Mouse (Mus musculus) CH12.LX (cell line): Measurements from ENCODE around the gene Zmynd8. TPM values are rescaled to one million over a fixed set of nuclear protein-coding genes. Genes with fewer than 3 reads are reported as not detected.
A peak's percentile ranks its signal among the peaks of the same experiment; 100 is the strongest.

Source experiments
- DNase-seq: peaks from one replicate; pipeline ENCODE4 v3.0.0-alpha.2; 2013; ENCODE audit errors: extremely low read depth
- H3K27ac ChIP-seq: 2 replicates; pipeline ENCODE4 v1.5.1; 2012; ENCODE audit warnings: low read depth, mild to moderate bottlenecking, control low read depth, moderate library complexity; ENCODE audit not compliant: insufficient read depth
- H3K27me3 ChIP-seq: replicated peaks from 2 replicates; pipeline ENCODE3; 2012; ENCODE audit warnings: inconsistent platforms
- H3K36me3 ChIP-seq, 2 experiments: replicated peaks in 1 of 2; 2 replicates each; pipeline versions ENCODE3 to v1.6.1; 2012; ENCODE audit warnings: inconsistent platforms in 1 of 2, low read length in 1 of 2, mild to moderate bottlenecking in 1 of 2, mixed read lengths in 1 of 2, moderate library complexity in 1 of 2; ENCODE audit not compliant: control insufficient read depth in 1 of 2, insufficient read depth in 1 of 2
- H3K4me1 ChIP-seq, 2 experiments: 2 replicates each; pipeline ENCODE4 v1.6.1; 2012; ENCODE audit warnings: inconsistent platforms in 1 of 2, moderate library complexity in 1 of 2; ENCODE audit not compliant: insufficient read depth in 2 of 2, control insufficient read depth in 1 of 2
- H3K4me2 ChIP-seq: 2 replicates; pipeline ENCODE4 v1.6.1; 2012; ENCODE audit warnings: low read depth, mild to moderate bottlenecking, control low read depth; ENCODE audit not compliant: poor library complexity, insufficient read depth, severe bottlenecking
- H3K4me3 ChIP-seq, 3 experiments: fragments of 150-350 bp in 1 of 3; sonication (generic) in 1 of 3; replicated peaks in 1 of 3; 2 replicates each; pipeline versions ENCODE3 to v1.5.1; 2011 to 2012; ENCODE audit warnings: low read depth in 2 of 3, low read length in 2 of 3, mild to moderate bottlenecking in 2 of 3, moderate library complexity in 2 of 3, control low read depth in 1 of 3, improper control_type of control experiment in 1 of 3, inconsistent platforms in 1 of 3, mixed read lengths in 1 of 3; ENCODE audit not compliant: poor library complexity in 1 of 3
- H3K79me2 ChIP-seq: replicated peaks from 2 replicates; pipeline ENCODE4 v1.6.1; 2012; ENCODE audit warnings: mild to moderate bottlenecking, moderate library complexity; ENCODE audit not compliant: control insufficient read depth, poor library complexity, insufficient read depth, severe bottlenecking; ENCODE audit errors: extremely low read depth
- H3K9ac ChIP-seq: 2 replicates; pipeline ENCODE4 v1.6.1; 2012; ENCODE audit warnings: low read depth, mild to moderate bottlenecking, control low read depth, moderate library complexity; ENCODE audit not compliant: insufficient read depth
- H3K9me3 ChIP-seq: replicated peaks from 2 replicates; pipeline ENCODE3; 2012; ENCODE audit warnings: low read length, inconsistent platforms, mixed read lengths
- CHD2 ChIP-seq: IDR thresholded peaks from 2 replicates; pipeline ENCODE4 v1.6.1; 2011; ENCODE audit warnings: low read length, improper control_type of control experiment
- EP300 ChIP-seq: IDR thresholded peaks from 2 replicates; pipeline ENCODE4 v1.6.1; 2011; ENCODE audit warnings: low read length, improper control_type of control experiment
- HCFC1 ChIP-seq: IDR thresholded peaks from 2 replicates; pipeline ENCODE4 v1.6.1; 2012; ENCODE audit warnings: low read depth, mild to moderate bottlenecking, inconsistent platforms, low read length, improper control_type of control experiment
- KAT2A ChIP-seq: IDR thresholded peaks from 2 replicates; pipeline ENCODE4 v1.6.1; 2012; ENCODE audit warnings: low read length, improper control_type of control experiment, inconsistent platforms; ENCODE audit not compliant: insufficient replicate concordance
- MAFK ChIP-seq: IDR thresholded peaks from 2 replicates; pipeline ENCODE4 v1.6.1; 2011; ENCODE audit warnings: low read length, improper control_type of control experiment; ENCODE audit not compliant: insufficient replicate concordance
- MAZ ChIP-seq: IDR thresholded peaks from 2 replicates; pipeline ENCODE4 v1.6.1; 2012; ENCODE audit warnings: low read depth, mild to moderate bottlenecking, inconsistent platforms, low read length, improper control_type of control experiment, moderate library complexity
- NRF1 ChIP-seq: IDR thresholded peaks from 2 replicates; pipeline ENCODE4 v1.6.1; 2014; ENCODE audit warnings: low read depth, mild to moderate bottlenecking, inconsistent platforms, low read length, improper control_type of control experiment, moderate library complexity
- POLR2A ChIP-seq: IDR thresholded peaks from 2 replicates; pipeline ENCODE4 v1.6.1; 2011; ENCODE audit warnings: low read depth, mild to moderate bottlenecking, improper control_type of control experiment, low read length
- RCOR1 ChIP-seq: conservative IDR thresholded peaks from 2 replicates; pipeline ENCODE4 v1.6.1; 2012; ENCODE audit warnings: low read depth, mild to moderate bottlenecking, inconsistent platforms, low read length, improper control_type of control experiment
- SIN3A ChIP-seq: IDR thresholded peaks from 2 replicates; pipeline ENCODE4 v1.6.1; 2012; ENCODE audit warnings: low read length, improper control_type of control experiment, inconsistent platforms
- USF1 ChIP-seq: IDR thresholded peaks from 2 replicates; pipeline ENCODE4 v1.6.1; 2014; ENCODE audit warnings: low read depth, mild to moderate bottlenecking, inconsistent platforms, low read length, improper control_type of control experiment
- ZC3H11A ChIP-seq: IDR thresholded peaks from 2 replicates; pipeline ENCODE4 v1.6.1; 2012; ENCODE audit warnings: low read depth, mild to moderate bottlenecking, inconsistent platforms, low read length, improper control_type of control experiment
- ZKSCAN1 ChIP-seq: IDR thresholded peaks from 2 replicates; pipeline ENCODE4 v1.6.1; 2012; ENCODE audit warnings: low read depth, inconsistent platforms, low read length, improper control_type of control experiment, borderline replicate concordance
- ZNF384 ChIP-seq: IDR thresholded peaks from 2 replicates; pipeline ENCODE4 v1.6.1; 2012; ENCODE audit warnings: low read depth, low read length, improper control_type of control experiment, inconsistent platforms
- dilution Hi-C: fragments of 300-500 bp; cut with MboI; formaldehyde crosslinking; loops from 2 replicates; pipeline ENCODE4 v1.14.3; 2020; ENCODE audit warnings: low sequenced_read_pairs; ENCODE audit not compliant: extremely low pct_unique_long_range_greater_than_20kb, extremely low pct_ligation_motif_present
- in situ Hi-C: fragments of 300-500 bp; cut with MboI; formaldehyde crosslinking; loops from 3 replicates; pipeline ENCODE4 v1.14.3; 2019; ENCODE audit warnings: low sequenced_read_pairs, low pct_ligation_motif_present, low pct_unique_long_range_greater_than_20kb, mixed read lengths
- polyA plus RNA-seq: library from polyadenylated mRNA; unstranded; fragments of >175 nt; gene quantifications from 2 replicates; pipeline ENCODE4 v1.2.1, GENCODE M21; 2012; ENCODE audit warnings: low read depth; ENCODE audit not compliant: insufficient read length
- total RNA-seq, 2 experiments: library from RNA; depleted of rRNA; stranded (reverse); fragments of 300-350 nt in 1 of 2; fragments of >200 nt in 1 of 2; gene quantifications; 2 replicates each; pipeline ENCODE4 v1.2.3; 2012 to 2014

The Zmynd8 gene
- total and polyA plus RNA-seq, 3 experiments: 33.6 to 84.5 (median 35.1) TPM

DNA sequence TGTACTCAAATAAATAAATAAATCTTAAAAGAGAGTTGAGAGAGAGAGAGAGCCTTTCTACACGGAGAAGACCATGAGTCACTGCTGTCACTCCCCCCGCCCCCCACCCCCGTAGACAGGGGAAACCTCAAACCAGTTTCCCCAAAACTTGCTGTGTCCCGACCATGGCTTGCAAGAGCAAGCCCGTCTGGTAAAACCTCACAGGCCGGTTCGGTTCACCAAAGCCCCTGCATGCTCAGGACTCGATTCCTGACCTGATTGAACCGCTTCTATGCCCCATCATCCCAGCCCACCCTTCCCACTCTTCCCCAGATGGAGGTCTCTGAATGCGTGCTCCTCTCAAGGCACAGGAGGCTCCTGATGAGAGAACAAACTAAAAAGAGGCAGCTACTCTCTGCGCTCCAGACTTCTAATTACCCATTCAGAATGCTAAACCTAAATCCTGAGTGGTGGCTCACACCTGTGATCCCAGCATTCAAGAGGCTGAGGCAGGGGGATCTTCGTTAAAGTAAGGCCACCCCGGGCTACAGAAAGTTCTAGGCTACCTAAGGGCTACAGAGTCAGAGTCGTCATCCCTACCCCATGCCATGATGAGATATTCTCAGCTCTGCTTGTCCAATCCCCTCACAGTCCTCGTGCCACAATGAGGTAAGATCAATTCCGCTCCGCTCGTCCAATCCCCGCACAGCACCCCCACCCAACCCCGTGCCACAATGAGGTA is 37.7 kb downstream of the Zmynd8 start:
- Histone ChIP-seq H3K9ac (no peak overlapping the region), H3K4me3 (no peak overlapping the region), H3K27ac (no peak overlapping the region), H3K27me3 (no peaks in the 10 kb centered on the region), H3K36me3 (peaks cover 34 to 77% of the 10 kb centered on the region in 2 experiments), H3K79me2 (peaks cover 98% of the 10 kb centered on the region), H3K4me2 (no peak overlapping the region), H3K9me3 (no peaks in the 10 kb centered on the region), H3K4me1 (peaks cover 27 to 70% of the 10 kb centered on the region in 2 experiments)
- in situ Hi-C loops: no loop called here
- DNase-seq: no peak
- dilution Hi-C loops: no loop called here
- no peak for TF ChIP-seq NRF1

DNA sequence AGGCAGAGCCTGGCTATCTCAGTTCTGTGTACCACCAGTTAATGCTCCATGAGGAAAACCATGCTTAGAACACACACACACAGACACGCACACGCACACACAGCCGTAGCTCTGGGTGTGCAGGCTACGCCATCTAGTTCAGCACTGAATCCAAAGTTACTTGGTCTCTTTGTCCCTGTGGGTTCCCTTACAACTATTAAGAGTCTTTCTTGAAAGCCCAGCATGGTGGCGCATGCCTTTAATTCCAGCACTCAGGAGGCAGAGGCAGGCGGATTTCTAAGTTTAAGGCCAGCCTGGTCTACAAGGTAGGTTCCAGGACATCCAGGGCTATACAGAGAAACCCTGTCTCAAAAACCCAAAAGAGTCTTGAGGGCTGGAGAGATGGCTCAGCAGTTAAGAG is 38.4 kb downstream of the Zmynd8 start:
- TF ChIP-seq ZNF384 (no peak), MAFK (no peak), POLR2A (no peak), RCOR1 (no peak), EP300 (no peak), ZC3H11A (no peak), ZKSCAN1 (no peak), USF1 (no peak), KAT2A (no peak)
- TF ChIP-seq, all 38 proteins: peak for 0
- peak overlapping the region; percentile 21; the same call in 1 of the 2 replicates for H3K27ac ChIP-seq
- no peak for DNase-seq
- no peak overlapping the region for H3K4me2 ChIP-seq
- peak overlapping the region in 1 of 3 experiments; percentile 19 for H3K4me3 ChIP-seq
- H3K27me3 ChIP-seq: no peaks in the 10 kb centered on the region
- H3K9me3 ChIP-seq: no peaks in the 10 kb centered on the region
- dilution Hi-C loops (no loop called here), in situ Hi-C loops (no loop called here)
- H3K4me1 ChIP-seq: peaks cover 32 to 76% of the 10 kb centered on the region in 2 experiments
- peaks cover 99% of the 10 kb centered on the region for H3K79me2 ChIP-seq
- H3K36me3 ChIP-seq: peaks cover 34 to 80% of the 10 kb centered on the region in 2 experiments
- no peak overlapping the region for H3K9ac ChIP-seq

DNA sequence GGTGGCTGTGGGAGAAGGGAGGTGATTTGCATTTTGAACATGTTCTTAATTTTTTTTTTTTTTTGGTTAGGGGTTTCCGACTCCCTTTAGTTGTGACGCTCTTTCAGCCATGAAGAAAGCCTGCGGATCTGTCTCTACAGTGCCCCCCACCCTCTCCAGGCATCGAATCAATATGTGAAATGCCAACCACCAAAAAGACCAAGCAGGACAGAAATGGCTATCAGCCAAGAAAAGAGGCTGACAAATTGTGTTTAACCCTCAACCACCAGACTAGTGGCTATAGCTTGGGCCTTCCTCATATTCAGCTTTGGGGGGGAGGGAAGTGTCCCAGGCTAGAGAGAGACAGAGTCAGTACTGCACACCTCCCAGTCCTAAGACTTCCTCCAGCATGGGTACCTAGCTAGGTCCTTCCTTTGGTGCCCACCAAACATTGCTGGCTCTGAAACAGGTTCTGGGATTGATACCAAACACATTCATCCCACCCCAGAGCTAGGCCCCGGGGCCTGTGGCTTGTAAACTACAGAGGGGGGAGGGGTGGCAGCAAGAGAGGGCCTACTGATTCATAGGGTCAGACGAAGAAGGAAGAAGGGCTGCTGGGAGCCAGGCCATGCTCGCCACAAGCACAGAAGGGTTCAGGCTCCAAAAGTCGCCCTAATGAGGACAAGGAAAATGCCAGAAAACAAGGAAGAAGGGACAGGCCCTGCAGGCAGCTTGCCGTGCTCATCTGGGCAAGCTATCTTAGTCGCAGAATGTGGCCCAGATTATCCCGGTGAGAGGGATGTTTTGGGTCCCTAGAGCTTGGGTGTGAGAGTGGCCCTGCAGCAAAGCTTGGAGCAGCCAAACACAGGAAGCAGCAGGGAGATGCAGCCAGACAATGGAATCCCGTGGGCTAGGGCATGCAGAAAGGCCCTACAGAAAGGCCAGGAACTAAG is 40.1 kb downstream of the Zmynd8 start:
- Histone ChIP-seq H3K9me3 (no peaks in the 10 kb centered on the region), H3K27ac (peak overlapping the region; percentile 56), H3K36me3 (peaks cover 26 to 80% of the 10 kb centered on the region in 2 experiments), H3K4me1 (peaks cover 39 to 86% of the 10 kb centered on the region in 2 experiments), H3K79me2 (peaks cover 99% of the 10 kb centered on the region), H3K4me2 (peak overlapping the region; percentile 64), H3K4me3 (peak overlapping the region; percentile 26 to 46 (median 35)), H3K9ac (peak overlapping the region; percentile 45), H3K27me3 (no peaks in the 10 kb centered on the region)
- in situ Hi-C loops (no loop called here), dilution Hi-C loops (no loop called here)
- DNase-seq: peak; percentile 52
- no peak for TF ChIP-seq SIN3A
- 0 out of 2 replicates have a peak, but pooled peaks have one; percentile 22 for TF ChIP-seq MAZ
- peak; percentile 33; the same call in 1 of the 2 replicates for TF ChIP-seq HCFC1
- TF ChIP-seq ZNF384: peak; percentile 66
- peak; percentile 84 for TF ChIP-seq CHD2
